Comparison of ENCODE assay signal across 13 mouse cellular contexts in the genomic region with DNA sequence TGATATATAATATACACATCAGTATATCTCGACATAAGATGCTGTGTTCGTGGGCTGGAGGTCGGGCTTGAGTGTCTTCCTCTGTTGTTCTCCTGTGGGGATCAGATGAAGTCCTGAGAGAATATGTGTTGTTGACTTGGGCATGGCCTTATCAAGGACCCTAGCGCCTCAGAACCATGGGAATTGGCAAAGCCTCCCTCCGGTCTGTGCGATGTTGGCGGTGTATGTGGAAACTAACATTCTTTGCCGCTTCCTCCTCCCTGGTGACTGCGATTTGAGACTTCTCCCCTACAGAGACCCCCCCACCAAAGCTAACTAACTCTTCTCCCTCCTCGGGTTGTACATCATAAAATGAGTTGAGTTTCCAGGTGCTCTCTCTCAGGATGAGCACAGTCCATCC. TPM values are rescaled to one million over a fixed set of nuclear protein-coding genes. Genes with fewer than 3 reads are reported as not detected.
DNase-seq lines count a peak whose midpoint lies in the region; ATAC-seq and TF ChIP-seq lines count a peak whose summit lies in the region.
"Had no signal": no experiment of that assay in that cellular context is flagged by ENCODE, and none has a peak within 500 bp of the region (broad histone marks: within the 10 kb centered on the region; RNA-seq: fewer than 3 reads in every experiment).

No protein-coding gene starts in this region.

- H3K4me2 ChIP-seq in forebrain, embryonic 11.5 days (ENCODE audit: low read depth, low read length, severe bottlenecking) = no peak overlapping the region
- no peak overlapping the region for H3K4me2 ChIP-seq in forebrain, postnatal 0 days (ENCODE audit: low read depth)
- H3K4me2 ChIP-seq: midbrain, embryonic 15.5 days had no signal

- peak overlapping the region; percentile 25; the same call in 1 of the 2 replicates for H3K27ac ChIP-seq in forebrain, embryonic 11.5 days (ENCODE audit: low read depth, low read length)
- H3K27ac ChIP-seq in forebrain, postnatal 0 days (ENCODE audit: low read depth, low read length) = no peak overlapping the region
- peak overlapping the region; percentile 49; the same call in 1 of the 2 replicates for H3K27ac ChIP-seq in testis, adult 2 months (ENCODE audit: control insufficient read depth, insufficient read depth, low read depth, low read length)
- H3K27ac ChIP-seq: midbrain, embryonic 15.5 days had no signal

- no peak for TF ChIP-seq POLR2A in testis, adult 2 months (IDR thresholded peaks at IDR 0.05; ENCODE audit: control insufficient read depth, low read depth, low read length)

- no peaks in the 10 kb centered on the region for H3K9me3 ChIP-seq in forebrain, embryonic 11.5 days (ENCODE audit: control insufficient read depth, low read length)
- no peaks in the 10 kb centered on the region for H3K9me3 ChIP-seq in forebrain, postnatal 0 days (ENCODE audit: low read length)
- H3K9me3 ChIP-seq: G1E; midbrain, embryonic 15.5 days had no signal

- H3K4me1 ChIP-seq in forebrain, embryonic 11.5 days (replicated peaks; ENCODE audit: control insufficient read depth, insufficient read depth, low read length) = peaks cover 19% of the 10 kb centered on the region; the same call in 1 of the 2 replicates
- peaks cover 4% of the 10 kb centered on the region; the same call in 1 of the 2 replicates for H3K4me1 ChIP-seq in forebrain, postnatal 0 days (ENCODE audit: insufficient read depth)
- H3K4me1 ChIP-seq in testis, adult 2 months (ENCODE audit: control insufficient read depth, insufficient read depth, low read length) = peaks cover 25% of the 10 kb centered on the region

- ATAC-seq in forebrain, embryonic 11.5 days (replicated peaks; ENCODE audit: low FRiP score) = no peak
- ATAC-seq in forebrain, postnatal 0 days = no peak
- ATAC-seq in CD4-positive, CD25-positive, alpha-beta regulatory T cell, adult 4 months = no peak
- ATAC-seq: midbrain, embryonic 15.5 days had no signal

- 90% methylated on average over 10 of the region's 10 CpGs for WGBS in forebrain, embryonic 11.5 days
- 93% methylated on average over 10 of the region's 10 CpGs for WGBS in forebrain, postnatal 0 days

- DNase-seq in forebrain, embryonic 11.5 days (ENCODE audit: low spot score) = no peak
- DNase-seq in forebrain, postnatal 0 days = no peak
- no peak for DNase-seq in testis, postnatal 14 days (ENCODE audit: low spot score)
- DNase-seq in heart, postnatal 25 days (ENCODE audit: low spot score) = peak; percentile 21
- DNase-seq in left cerebral cortex, postnatal 36 days (ENCODE audit: low spot score in 2 of 2) = no peak
- DNase-seq in thymus, postnatal 4 days = no peak
- DNase-seq: cerebellum, adult 18-20 months; lung, postnatal 4 days; spleen, adult 18-20 months had no signal

- no peaks in the 10 kb centered on the region; the same call in none of the 2 replicates for H3K27me3 ChIP-seq in forebrain, embryonic 11.5 days (ENCODE audit: control insufficient read depth, insufficient read depth, low read length)
- H3K27me3 ChIP-seq in forebrain, postnatal 0 days (ENCODE audit: insufficient read depth, low read length) = no peaks in the 10 kb centered on the region
- no peaks in the 10 kb centered on the region; the same call in 1 of the 2 replicates for H3K27me3 ChIP-seq in testis, adult 2 months (ENCODE audit: control insufficient read depth, insufficient read depth, low read length)
- H3K27me3 ChIP-seq: midbrain, embryonic 15.5 days had no signal

- no peaks in the 10 kb centered on the region for H3K36me3 ChIP-seq in forebrain, embryonic 11.5 days (ENCODE audit: control insufficient read depth, insufficient read depth, low read length)
- H3K36me3 ChIP-seq in forebrain, postnatal 0 days (ENCODE audit: insufficient read depth) = no peaks in the 10 kb centered on the region
- H3K36me3 ChIP-seq in testis, adult 2 months (ENCODE audit: control insufficient read depth, insufficient read depth, low read length) = no peaks in the 10 kb centered on the region
- H3K36me3 ChIP-seq: G1E; midbrain, embryonic 15.5 days had no signal

- no peak overlapping the region for H3K4me3 ChIP-seq in forebrain, embryonic 11.5 days (ENCODE audit: low read depth, low read length)
- H3K4me3 ChIP-seq in forebrain, postnatal 0 days (ENCODE audit: low read depth, low read length) = no peak overlapping the region
- H3K4me3 ChIP-seq in testis, adult 2 months (ENCODE audit: control insufficient read depth, low read depth, low read length) = no peak overlapping the region
- H3K4me3 ChIP-seq: midbrain, embryonic 15.5 days had no signal

- no peak for TF ChIP-seq CTCF in forebrain, postnatal 0 days (IDR thresholded peaks at IDR 0.05; ENCODE audit: low read depth)
- no peak for TF ChIP-seq CTCF in testis, adult 2 months (IDR thresholded peaks at IDR 0.05; ENCODE audit: control insufficient read depth, insufficient read depth, insufficient replicate concordance, low read depth, low read length)

- intact Hi-C loops in heart, postnatal 25 days (cut with DNase I) = no loop called here
- intact Hi-C loops in left cerebral cortex, postnatal 36 days (cut with DNase I) = no loop called here

- no peak overlapping the region for H3K9ac ChIP-seq in forebrain, embryonic 11.5 days (ENCODE audit: low read length)
- no peak overlapping the region for H3K9ac ChIP-seq in forebrain, postnatal 0 days
- H3K9ac ChIP-seq: midbrain, embryonic 15.5 days had no signal

RNA-seq across cellular contexts. Expression of gene Wdr26, which starts 48.6 kb away (rescaled TPM):
- polyA plus RNA-seq in forebrain, embryonic 11.5 days (2014; fragmentation: Nextera tagmentation; extraction: Ambion mirVana) = 34.1 and 45.0 TPM in 2 replicates
- 51.5 and 55.6 TPM in 2 replicates for total RNA-seq in forebrain, postnatal 0 days (2014; rRNA removed)
- 26.1 and 43.0 TPM in 2 replicates for polyA plus RNA-seq in forebrain, postnatal 0 days (2015; fragmentation: Nextera tagmentation; extraction: Ambion mirVana)
- polyA plus RNA-seq in testis, adult 2 months (2012; rRNA removed) = 94.0 and 96.3 TPM in 2 replicates
- 100 to 1,000 TPM in 1 of 2 experiments, 10 to 100 TPM in 1; 96.0 to 103 TPM for total RNA-seq in heart, postnatal 25 days (2021)
- 10 to 100 TPM; 34.7 to 40.9 TPM for polyA plus RNA-seq in CD4-positive, CD25-positive, alpha-beta regulatory T cell, adult 4 months (2017; shearing (Covaris generic))
- total RNA-seq in left cerebral cortex, postnatal 36 days (2021) = 100 to 1,000 TPM in 1 of 2 experiments, 10 to 100 TPM in 1; 98.1 to 119 TPM
